Mouse (Mus musculus) telencephalon, adult 2 months (tissue): ENCODE measurements around the gene G3bp2.

ENCODE experiments used
- DNase-seq: peaks from one replicate; pipeline ENCODE4 v3.0.0-alpha.2; 2011; ENCODE audit warnings: low read depth, low spot score

G3bp2 gene

DNA sequence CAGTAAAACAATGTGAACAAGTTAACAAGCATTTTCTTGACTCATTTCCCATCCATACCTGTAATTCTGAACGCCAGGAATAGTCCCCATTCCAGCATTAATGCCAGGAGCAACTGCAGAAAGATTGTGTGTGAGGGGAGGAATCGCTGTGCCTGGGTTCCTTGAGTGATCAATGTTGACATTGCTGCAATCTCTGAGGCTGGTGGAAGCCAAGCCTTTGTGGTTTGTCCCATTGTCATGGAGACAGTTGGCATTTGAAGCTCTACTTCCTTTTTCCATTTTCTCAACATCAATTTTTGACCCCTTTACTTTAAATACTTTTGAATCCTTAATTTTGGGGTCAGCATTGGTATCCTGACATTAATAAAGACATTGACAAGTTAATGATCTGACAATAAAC lies 63.6 kb downstream of the G3bp2 start:
- no peak for DNase-seq

DNA sequence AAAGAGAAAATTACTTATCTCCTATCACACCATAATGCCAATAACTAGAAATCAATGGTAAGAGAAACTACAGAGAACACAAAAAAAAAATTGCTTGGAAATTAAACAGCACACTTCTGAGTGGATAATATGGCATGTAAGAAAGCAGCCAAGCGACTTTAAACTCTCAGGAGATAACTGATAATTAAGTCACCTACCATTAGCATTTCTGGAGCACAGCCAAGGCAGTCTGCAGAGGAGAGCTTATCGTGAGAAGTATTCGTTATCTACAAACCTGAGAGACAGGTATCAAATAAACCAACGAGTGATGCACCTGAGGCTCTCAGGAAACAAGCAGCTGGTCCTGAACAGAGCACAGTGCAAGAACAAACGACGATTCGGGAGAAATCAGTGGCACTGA lies 71.8 kb downstream of the G3bp2 start:
- DNase-seq, result no peak

DNA sequence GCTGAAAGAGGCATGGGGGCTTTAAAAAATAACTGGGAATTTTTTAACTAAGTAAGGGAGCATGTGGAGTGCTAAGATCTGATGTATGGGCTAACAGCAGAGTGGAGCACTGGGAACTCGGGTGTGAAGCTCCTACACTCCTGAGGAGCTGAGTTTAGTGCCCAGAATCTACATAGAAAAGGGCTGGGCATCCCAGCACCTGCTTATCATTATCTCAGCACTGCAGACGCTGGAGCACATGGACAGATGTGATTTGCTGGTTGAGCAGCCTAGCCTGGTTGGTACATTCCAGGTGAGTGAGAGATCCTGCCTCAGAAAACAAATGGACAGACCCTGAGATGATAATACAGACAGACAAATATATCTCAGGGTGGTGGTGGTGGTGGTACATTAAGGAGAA lies 73.7 kb downstream of the G3bp2 start:
- no peak for DNase-seq

DNA sequence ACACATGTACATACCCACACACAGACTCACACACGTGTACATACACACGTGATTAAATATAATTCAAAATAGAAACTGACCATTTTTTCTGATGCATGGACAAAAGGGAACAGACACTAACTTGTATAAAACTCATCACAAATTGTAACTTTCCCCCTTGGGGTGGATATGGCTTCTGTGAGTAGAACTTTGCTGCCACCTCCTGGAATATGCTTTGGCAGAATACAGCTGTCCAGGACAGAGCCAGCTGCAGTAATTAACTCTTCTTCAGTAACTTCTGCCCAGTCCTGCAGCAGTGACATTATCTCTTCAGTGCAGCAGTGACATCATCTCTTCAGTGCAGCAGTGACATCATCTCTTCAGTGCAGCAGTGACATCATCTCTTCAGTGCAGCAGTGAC lies 80.5 kb downstream of the G3bp2 start:
- DNase-seq, result no peak
